Mouse (Mus musculus) liver, adult 2 months (tissue): ENCODE data around the gene Fbxo40.

ENCODE experiments used
- CTCF ChIP-seq: fragments of 200-500 bp; IDR thresholded peaks from 2 replicates; pipeline ENCODE4 v1.5.1; 2011; ENCODE audit warnings: low read depth, low read length, control low read depth
- POLR2A ChIP-seq: fragments of 200-500 bp; IDR thresholded peaks from 2 replicates; pipeline ENCODE4 v1.6.1; 2011; ENCODE audit warnings: low read length, control low read depth; ENCODE audit not compliant: insufficient read depth; ENCODE audit errors: extremely low read depth

DNA sequence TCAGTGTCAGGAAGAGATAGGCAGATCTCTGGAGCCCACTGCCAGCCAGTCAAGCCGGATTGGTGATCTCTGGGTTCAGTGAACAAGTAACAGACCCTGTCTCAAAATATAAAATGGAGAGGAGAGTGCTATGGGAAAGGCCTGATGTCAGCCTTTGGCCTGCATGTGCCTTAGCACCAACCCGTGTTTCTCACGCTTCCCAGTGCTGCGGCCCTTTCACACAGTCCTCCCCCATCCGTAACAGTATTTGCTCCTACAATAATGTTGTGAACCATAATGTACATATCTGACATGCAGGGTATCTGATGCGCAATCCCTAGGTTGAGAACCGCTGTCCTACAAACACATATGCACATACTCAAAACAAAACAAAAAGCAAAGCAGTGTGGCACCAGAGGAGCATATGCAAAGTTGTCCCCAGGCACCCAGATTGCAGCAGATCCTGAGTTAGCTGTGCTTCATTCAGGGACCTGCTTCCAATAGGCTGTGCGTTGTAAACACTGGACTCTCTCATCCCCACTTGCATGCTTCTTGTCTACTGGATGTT is 69.1 kb downstream of the Fbxo40 start:
- no peak for TF ChIP-seq CTCF
- no peak for TF ChIP-seq POLR2A
